Mouse (Mus musculus): ENCODE measurements around the gene Ncoa3. TPM values are rescaled to one million over a fixed set of nuclear protein-coding genes. Genes with fewer than 3 reads are reported as not detected.

The Ncoa3 gene
- polyA plus RNA-seq, 1 experiment from 2014 or later: 14.4 TPM

GRCm38 (mm10) chr2:165957257-165957828 lies 35.1 kb upstream of the Ncoa3 start:
- 79% methylated on average over 9 of the region's 9 CpGs for WGBS
- H3K27ac ChIP-seq: no peak overlapping the region

GRCm38 (mm10) chr2:165958556-165958955 lies 33.9 kb upstream of the Ncoa3 start:
- Histone ChIP-seq H3K27me3 (no peaks in the 10 kb centered on the region), H3K9ac (replicated peaks) (no peak overlapping the region), H3K9me3 (no peaks in the 10 kb centered on the region), H3K27ac (no peak overlapping the region), H3K4me3 (replicated peaks) (no peak overlapping the region), H3K4me2 (replicated peaks) (no peak overlapping the region), H3K4me1 (replicated peaks) (no peaks in the 10 kb centered on the region), H3K36me3 (no peaks in the 10 kb centered on the region)
- WGBS: 77% methylated on average over 6 of the region's 6 CpGs
- ATAC-seq: no peak

More at GRCm38 (mm10) chr2:165957257-165957828, 35.1 kb upstream of the Ncoa3 start:
- H3K9ac ChIP-seq (replicated peaks): no peak overlapping the region
- ATAC-seq: no peak
- H3K4me3 ChIP-seq (replicated peaks): no peak overlapping the region
- H3K4me1 ChIP-seq (replicated peaks): no peaks in the 10 kb centered on the region
- no peaks in the 10 kb centered on the region for H3K27me3 ChIP-seq
- H3K9me3 ChIP-seq: no peaks in the 10 kb centered on the region
- no peak overlapping the region for H3K4me2 ChIP-seq (replicated peaks)
- no peaks in the 10 kb centered on the region for H3K36me3 ChIP-seq

GRCm38 (mm10) chr2:165960695-165961094 lies 31.7 kb upstream of the Ncoa3 start:
- no peak overlapping the region for H3K27ac ChIP-seq
- no peaks in the 10 kb centered on the region for H3K36me3 ChIP-seq
- H3K9ac ChIP-seq (replicated peaks): no peak overlapping the region
- H3K9me3 ChIP-seq: no peaks in the 10 kb centered on the region
- no peaks in the 10 kb centered on the region for H3K27me3 ChIP-seq
- H3K4me1 ChIP-seq (replicated peaks): no peaks in the 10 kb centered on the region
- 78% methylated on average over 3 of the region's 3 CpGs for WGBS
- no peak overlapping the region for H3K4me2 ChIP-seq (replicated peaks)
- ATAC-seq: no peak
- H3K4me3 ChIP-seq (replicated peaks): no peak overlapping the region

GRCm38 (mm10) chr2:165962824-165963223 lies 29.6 kb upstream of the Ncoa3 start:
- WGBS: 79% methylated on average over 5 of the region's 5 CpGs

GRCm38 (mm10) chr2:165964121-165964520 lies 28.3 kb upstream of the Ncoa3 start:
- WGBS: 43% methylated on average over 4 of the region's 4 CpGs

More at GRCm38 (mm10) chr2:165962824-165963223, 29.6 kb upstream of the Ncoa3 start:
- Histone ChIP-seq H3K4me2 (replicated peaks) (no peak overlapping the region), H3K27ac (no peak overlapping the region), H3K27me3 (no peaks in the 10 kb centered on the region), H3K36me3 (no peaks in the 10 kb centered on the region), H3K9ac (replicated peaks) (no peak overlapping the region), H3K4me1 (replicated peaks) (peaks cover 5% of the 10 kb centered on the region), H3K9me3 (no peaks in the 10 kb centered on the region), H3K4me3 (replicated peaks) (no peak overlapping the region)
- ATAC-seq: no peak

GRCm38 (mm10) chr2:165967076-165967475 lies 25.4 kb upstream of the Ncoa3 start:
- Histone ChIP-seq H3K9me3 (no peaks in the 10 kb centered on the region), H3K4me1 (replicated peaks) (peaks cover 15% of the 10 kb centered on the region), H3K4me3 (replicated peaks) (no peak overlapping the region), H3K27me3 (no peaks in the 10 kb centered on the region), H3K27ac (peak overlapping the region; percentile 57), H3K4me2 (replicated peaks) (no peak overlapping the region), H3K9ac (replicated peaks) (no peak overlapping the region), H3K36me3 (no peaks in the 10 kb centered on the region)
- WGBS: 90% methylated on average over 2 of the region's 2 CpGs
- no peak for ATAC-seq

More at GRCm38 (mm10) chr2:165964121-165964520, 28.3 kb upstream of the Ncoa3 start:
- Histone ChIP-seq H3K4me1 (replicated peaks) (peaks cover 15% of the 10 kb centered on the region), H3K9ac (replicated peaks) (no peak overlapping the region), H3K36me3 (no peaks in the 10 kb centered on the region), H3K4me2 (replicated peaks) (no peak overlapping the region), H3K4me3 (replicated peaks) (no peak overlapping the region), H3K27ac (no peak overlapping the region), H3K27me3 (no peaks in the 10 kb centered on the region), H3K9me3 (no peaks in the 10 kb centered on the region)
- ATAC-seq: no peak

GRCm38 (mm10) chr2:165967823-165968555 lies 24.4 kb upstream of the Ncoa3 start:
- no peak overlapping the region for H3K9ac ChIP-seq (replicated peaks)
- WGBS: 56% methylated on average over 6 of the region's 6 CpGs
- peak overlapping the region; percentile 57 for H3K27ac ChIP-seq
- no peaks in the 10 kb centered on the region for H3K27me3 ChIP-seq
- H3K9me3 ChIP-seq: no peaks in the 10 kb centered on the region
- peaks cover 15% of the 10 kb centered on the region for H3K4me1 ChIP-seq (replicated peaks)
- H3K4me3 ChIP-seq (replicated peaks): no peak overlapping the region
- no peak overlapping the region for H3K4me2 ChIP-seq (replicated peaks)
- H3K36me3 ChIP-seq: no peaks in the 10 kb centered on the region
- ATAC-seq: peak; percentile 91

- Histone ChIP-seq H3K27me3 (no peaks in the 10 kb centered on the region), H3K4me3 (replicated peaks) (no peak overlapping the region), H3K36me3 (no peaks in the 10 kb centered on the region), H3K4me1 (replicated peaks) (peaks cover 15% of the 10 kb centered on the region), H3K9ac (replicated peaks) (no peak overlapping the region), H3K27ac (0 out of 2 replicates have a peak overlapping the region, but pooled peaks have one; percentile 57), H3K9me3 (no peaks in the 10 kb centered on the region), H3K4me2 (replicated peaks) (no peak overlapping the region)
- no peak for ATAC-seq
- WGBS: 44% methylated on average over 3 of the region's 3 CpGs
Measured at GRCm38 (mm10) chr2:165968876-165969275, 23.6 kb upstream of the Ncoa3 start.

GRCm38 (mm10) chr2:165969391-165969790 lies 23.0 kb upstream of the Ncoa3 start:
- Histone ChIP-seq H3K4me1 (replicated peaks) (peaks cover 15% of the 10 kb centered on the region), H3K9me3 (no peaks in the 10 kb centered on the region), H3K4me2 (replicated peaks) (no peak overlapping the region), H3K27me3 (no peaks in the 10 kb centered on the region), H3K36me3 (no peaks in the 10 kb centered on the region), H3K27ac (no peak overlapping the region), H3K9ac (replicated peaks) (no peak overlapping the region), H3K4me3 (replicated peaks) (no peak overlapping the region)
- WGBS: 75% methylated on average over 8 of the region's 8 CpGs
- ATAC-seq: no peak

GRCm38 (mm10) chr2:165969961-165970360 lies 22.5 kb upstream of the Ncoa3 start:
- Histone ChIP-seq H3K9ac (replicated peaks) (no peak overlapping the region), H3K27me3 (no peaks in the 10 kb centered on the region), H3K9me3 (no peaks in the 10 kb centered on the region), H3K4me3 (replicated peaks) (no peak overlapping the region), H3K4me1 (replicated peaks) (peaks cover 15% of the 10 kb centered on the region), H3K4me2 (replicated peaks) (no peak overlapping the region), H3K27ac (no peak overlapping the region), H3K36me3 (no peaks in the 10 kb centered on the region)
- WGBS: 92% methylated on average over 13 of the region's 13 CpGs
- ATAC-seq: no peak

- Histone ChIP-seq H3K9ac (replicated peaks) (no peak overlapping the region), H3K4me2 (replicated peaks) (no peak overlapping the region), H3K4me3 (replicated peaks) (no peak overlapping the region), H3K9me3 (no peaks in the 10 kb centered on the region), H3K4me1 (replicated peaks) (peaks cover 15% of the 10 kb centered on the region), H3K36me3 (no peaks in the 10 kb centered on the region), H3K27ac (no peak overlapping the region), H3K27me3 (no peaks in the 10 kb centered on the region)
- 94% methylated on average over 7 of the region's 7 CpGs for WGBS
- no peak for ATAC-seq
Measured at GRCm38 (mm10) chr2:165970767-165971166, 21.7 kb upstream of the Ncoa3 start.

GRCm38 (mm10) chr2:165974383-165974782 lies 18.1 kb upstream of the Ncoa3 start:
- no peaks in the 10 kb centered on the region for H3K27me3 ChIP-seq
- H3K4me2 ChIP-seq (replicated peaks): no peak overlapping the region
- H3K4me1 ChIP-seq (replicated peaks): no peaks in the 10 kb centered on the region
- H3K27ac ChIP-seq: no peak overlapping the region
- no peak overlapping the region for H3K9ac ChIP-seq (replicated peaks)
- H3K9me3 ChIP-seq: no peaks in the 10 kb centered on the region
- H3K36me3 ChIP-seq: no peaks in the 10 kb centered on the region
- no peak for ATAC-seq
- no peak overlapping the region for H3K4me3 ChIP-seq (replicated peaks)
- WGBS: 90% methylated on average over 1 of the region's 1 CpGs

All from midbrain, embryonic 13.5 days (tissue).